Mouse (Mus musculus): ENCODE measurements around the gene 1700109H08Rik. TPM values are rescaled to one million over a fixed set of nuclear protein-coding genes. Genes with fewer than 3 reads are reported as not detected.
A peak's percentile ranks its signal among the peaks of the same experiment; 100 is the strongest.

1700109H08Rik gene
- polyA plus RNA-seq, 1 experiment from 2014 or later: 1.2 TPM

DNA sequence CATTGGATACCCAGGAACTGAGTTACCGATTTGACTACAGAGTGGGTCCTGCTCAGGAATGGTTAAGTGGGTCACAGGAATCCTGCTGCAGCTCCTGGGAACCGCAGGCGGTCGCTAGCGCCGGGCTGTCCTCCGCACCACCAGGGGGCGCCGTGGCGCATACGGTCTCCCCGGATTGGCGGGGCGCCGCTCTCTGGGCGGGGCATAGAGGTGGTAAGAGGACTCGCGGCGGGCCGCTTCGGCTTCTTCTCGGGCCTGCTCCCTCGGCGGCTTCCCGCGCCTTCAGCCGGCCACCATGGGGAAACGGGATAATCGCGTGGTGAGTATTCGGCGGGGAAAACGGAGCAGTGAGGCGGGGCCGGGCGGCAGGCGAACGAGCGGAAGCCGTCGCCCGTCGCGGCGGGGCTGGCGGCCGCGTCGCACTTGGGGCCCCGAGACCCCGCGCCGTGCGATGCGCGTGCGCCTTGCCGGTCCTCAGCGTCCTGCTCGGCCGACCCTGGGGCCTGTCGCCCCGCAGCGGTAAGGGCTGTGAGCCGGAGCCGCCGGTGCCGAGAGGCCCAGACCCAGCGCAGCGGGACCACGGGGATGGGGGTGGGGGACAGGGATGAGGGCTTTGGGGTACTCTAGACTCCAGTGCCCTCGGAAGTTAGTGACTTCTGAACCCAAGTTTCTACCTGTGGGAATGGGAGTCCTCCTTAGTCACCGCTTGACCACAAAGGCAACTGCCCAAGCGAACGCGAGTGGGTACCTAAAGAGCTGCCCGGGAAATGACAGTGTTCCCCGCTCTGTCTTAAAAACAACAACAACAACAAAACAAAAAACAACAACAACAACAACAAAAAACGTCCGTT, 27.5 kb upstream of the 1700109H08Rik start, which contains the start of gene Fam133b:
TSS of gene Fam133b (plus strand) at position 205 of the 851 bp plus-strand sequence.
- H3K4me3 ChIP-seq (ENCODE audit: low read length): peak within 1 kb of the TSS; percentile 98
- H3K27ac ChIP-seq (ENCODE audit: low read length): peak within 1 kb of the TSS; percentile 90
- WGBS: under 1% methylated on average over 74 of the region's 80 CpGs
- peak; percentile 97 for ATAC-seq
- H3K36me3 ChIP-seq (ENCODE audit: control insufficient read depth, insufficient read depth, low read length): peaks cover 4% of the 10 kb centered on the region; the same call in 1 of the 2 replicates
- H3K4me1 ChIP-seq (ENCODE audit: control insufficient read depth, insufficient read depth, low read length): peaks cover 7% of the 10 kb centered on the region
- H3K9ac ChIP-seq (ENCODE audit: low read depth, low read length): peak within 1 kb of the TSS; percentile 96
- no peaks in the 10 kb centered on the region for H3K9me3 ChIP-seq (ENCODE audit: control insufficient read depth, low read length)
- H3K27me3 ChIP-seq (replicated peaks; ENCODE audit: control insufficient read depth, insufficient read depth, low read length): no peaks in the 10 kb centered on the region
- H3K4me2 ChIP-seq (ENCODE audit: low read depth, low read length): peak within 1 kb of the TSS; percentile 62

DNA sequence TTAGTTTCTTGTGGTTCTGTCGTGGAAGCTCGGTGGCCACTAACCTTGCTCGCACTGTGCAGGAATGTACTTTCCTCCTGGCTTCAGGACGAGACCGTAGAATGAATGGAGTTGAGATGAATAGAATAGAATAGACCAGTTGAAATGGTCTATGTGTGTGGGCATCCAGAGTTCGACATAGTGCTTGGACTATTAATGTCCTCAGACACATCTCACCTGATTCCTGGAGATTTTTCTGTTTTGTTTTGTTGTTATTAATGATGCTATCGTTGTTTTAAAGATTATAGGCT, 26.9 kb upstream of the 1700109H08Rik start:
- ATAC-seq: peak; percentile 41; the same call in 1 of the 2 replicates
- Histone ChIP-seq H3K27me3 (replicated peaks; ENCODE audit: control insufficient read depth, insufficient read depth, low read length) (no peaks in the 10 kb centered on the region), H3K9me3 (ENCODE audit: control insufficient read depth, low read length) (no peaks in the 10 kb centered on the region), H3K4me1 (ENCODE audit: control insufficient read depth, insufficient read depth, low read length) (peaks cover 7% of the 10 kb centered on the region), H3K36me3 (ENCODE audit: control insufficient read depth, insufficient read depth, low read length) (peaks cover 4% of the 10 kb centered on the region; the same call in 1 of the 2 replicates), H3K9ac (ENCODE audit: low read depth, low read length) (peak overlapping the region; percentile 96), H3K4me2 (ENCODE audit: low read depth, low read length) (peak overlapping the region; percentile 62), H3K4me3 (ENCODE audit: low read length) (peak overlapping the region; percentile 98), H3K27ac (ENCODE audit: low read length) (no peak overlapping the region)
- 9% methylated on average over 7 of the region's 7 CpGs for WGBS

DNA sequence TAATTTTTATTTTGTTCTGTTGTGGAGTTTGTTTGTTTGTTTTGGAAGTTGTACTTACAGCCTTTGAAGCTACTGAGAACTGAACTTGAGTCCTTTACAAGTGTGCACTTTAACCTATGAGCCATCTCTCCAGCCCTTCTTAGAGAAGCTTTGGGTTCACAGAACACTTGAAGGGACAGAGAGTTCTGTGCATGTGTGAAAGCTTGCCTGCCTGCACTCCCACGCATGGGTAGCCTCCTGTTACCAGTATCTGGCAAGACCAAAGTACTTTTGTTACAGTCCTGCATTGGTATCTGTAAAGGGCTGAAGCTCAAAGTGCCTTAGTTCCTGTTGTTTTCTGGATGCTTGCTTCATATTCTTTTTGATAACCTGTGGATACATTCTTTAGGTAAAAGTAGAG, 25.1 kb upstream of the 1700109H08Rik start:
- Histone ChIP-seq H3K27me3 (replicated peaks; ENCODE audit: control insufficient read depth, insufficient read depth, low read length) (no peaks in the 10 kb centered on the region), H3K36me3 (ENCODE audit: control insufficient read depth, insufficient read depth, low read length) (peaks cover 4% of the 10 kb centered on the region; the same call in 1 of the 2 replicates), H3K9ac (ENCODE audit: low read depth, low read length) (no peak overlapping the region), H3K4me2 (ENCODE audit: low read depth, low read length) (no peak overlapping the region), H3K27ac (ENCODE audit: low read length) (no peak overlapping the region), H3K4me3 (ENCODE audit: low read length) (no peak overlapping the region), H3K9me3 (ENCODE audit: control insufficient read depth, low read length) (no peaks in the 10 kb centered on the region), H3K4me1 (ENCODE audit: control insufficient read depth, insufficient read depth, low read length) (peaks cover 7% of the 10 kb centered on the region)
- no peak for ATAC-seq
- 81% methylated on average over 1 of the region's 1 CpGs for WGBS

DNA sequence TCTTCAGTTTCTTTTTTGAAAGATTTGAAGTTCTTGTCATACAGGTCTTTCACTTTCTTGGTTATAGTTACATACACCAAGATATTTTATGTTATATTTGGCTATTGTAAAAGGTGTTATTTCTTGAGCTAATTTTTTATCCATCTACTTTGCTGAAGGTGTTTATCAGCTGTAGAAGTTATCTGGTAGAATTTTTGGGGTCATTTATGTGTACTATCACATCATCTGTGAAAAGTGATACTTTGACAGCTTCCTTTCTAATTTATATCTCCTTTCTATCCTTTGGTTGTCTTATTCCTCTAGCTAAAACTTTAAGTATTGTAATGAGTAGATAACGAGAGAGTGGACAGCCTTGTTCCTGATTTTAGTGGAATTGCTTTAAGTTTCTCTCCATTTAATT, 19.9 kb upstream of the 1700109H08Rik start:
- no peaks in the 10 kb centered on the region for H3K27me3 ChIP-seq (replicated peaks; ENCODE audit: control insufficient read depth, insufficient read depth, low read length)
- H3K4me1 ChIP-seq (ENCODE audit: control insufficient read depth, insufficient read depth, low read length): no peaks in the 10 kb centered on the region
- WGBS: 98% methylated on average over 1 of the region's 1 CpGs
- H3K36me3 ChIP-seq (ENCODE audit: control insufficient read depth, insufficient read depth, low read length): peaks cover 4% of the 10 kb centered on the region; the same call in 1 of the 2 replicates
- no peaks in the 10 kb centered on the region for H3K9me3 ChIP-seq (ENCODE audit: control insufficient read depth, low read length)
- ATAC-seq: no peak
- no peak overlapping the region for H3K9ac ChIP-seq (ENCODE audit: low read depth, low read length)
- H3K4me2 ChIP-seq (ENCODE audit: low read depth, low read length): no peak overlapping the region
- no peak overlapping the region for H3K4me3 ChIP-seq (ENCODE audit: low read length)
- no peak overlapping the region for H3K27ac ChIP-seq (ENCODE audit: low read length)

DNA sequence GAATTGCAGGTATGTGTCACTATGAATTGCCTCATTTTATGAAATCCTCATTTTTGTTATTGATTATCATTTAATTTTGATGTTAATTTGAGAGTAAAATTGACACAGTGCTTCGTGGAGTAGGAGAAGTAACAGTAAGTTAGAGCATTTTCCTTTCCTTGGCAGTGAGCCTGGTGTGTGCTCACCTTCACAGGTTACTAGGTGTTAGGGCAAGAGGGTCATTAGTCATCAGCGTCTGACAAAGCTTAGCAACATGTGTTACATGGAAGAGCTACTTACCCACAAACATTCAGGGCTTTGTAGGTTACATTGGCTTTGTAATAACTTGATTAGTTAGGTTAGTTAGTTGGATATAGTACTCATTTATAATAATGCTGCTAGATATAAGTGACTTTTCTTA, 17.2 kb upstream of the 1700109H08Rik start:
- H3K4me3 ChIP-seq (ENCODE audit: low read length): no peak overlapping the region
- H3K4me1 ChIP-seq (ENCODE audit: control insufficient read depth, insufficient read depth, low read length): no peaks in the 10 kb centered on the region
- no peak for ATAC-seq
- no peak overlapping the region for H3K4me2 ChIP-seq (ENCODE audit: low read depth, low read length)
- WGBS: 85% methylated on average over 2 of the region's 2 CpGs
- H3K9me3 ChIP-seq (ENCODE audit: control insufficient read depth, low read length): no peaks in the 10 kb centered on the region
- H3K9ac ChIP-seq (ENCODE audit: low read depth, low read length): no peak overlapping the region
- H3K27ac ChIP-seq (ENCODE audit: low read length): no peak overlapping the region
- H3K27me3 ChIP-seq (replicated peaks; ENCODE audit: control insufficient read depth, insufficient read depth, low read length): no peaks in the 10 kb centered on the region
- 0 out of 2 replicates have a peak, but pooled peaks cover 3% of the 10 kb centered on the region for H3K36me3 ChIP-seq (ENCODE audit: control insufficient read depth, insufficient read depth, low read length)

DNA sequence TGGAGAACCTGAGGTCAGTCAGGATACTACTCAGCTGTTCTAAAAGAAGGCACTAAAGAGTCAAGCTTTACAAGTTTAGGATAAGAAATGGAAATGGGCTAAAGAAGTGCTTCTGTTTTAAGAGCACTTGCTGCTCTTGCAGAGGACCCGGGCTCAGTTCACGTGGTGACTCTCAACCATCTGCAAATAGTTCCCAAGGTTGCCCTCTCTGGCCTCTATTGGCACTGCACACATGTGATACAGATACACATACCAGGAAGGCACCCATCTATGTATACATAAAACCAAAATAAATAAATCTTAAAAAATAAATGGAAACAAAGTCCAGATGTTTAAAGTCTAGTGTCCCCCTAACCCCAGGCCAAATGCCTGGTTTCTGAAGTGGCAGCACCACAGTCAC, 3.5 kb downstream of the 1700109H08Rik start:
- no peaks in the 10 kb centered on the region for H3K27me3 ChIP-seq (replicated peaks; ENCODE audit: control insufficient read depth, insufficient read depth, low read length)
- peaks cover 6% of the 10 kb centered on the region; the same call in 1 of the 2 replicates for H3K9me3 ChIP-seq (ENCODE audit: control insufficient read depth, low read length)
- no peak overlapping the region for H3K9ac ChIP-seq (ENCODE audit: low read depth, low read length)
- H3K4me1 ChIP-seq (ENCODE audit: control insufficient read depth, insufficient read depth, low read length): no peaks in the 10 kb centered on the region
- H3K36me3 ChIP-seq (ENCODE audit: control insufficient read depth, insufficient read depth, low read length): peaks cover 46% of the 10 kb centered on the region
- no peak overlapping the region for H3K27ac ChIP-seq (ENCODE audit: low read length)
- ATAC-seq: no peak
- 93% methylated on average over 2 of the region's 2 CpGs for WGBS
- no peak overlapping the region for H3K4me2 ChIP-seq (ENCODE audit: low read depth, low read length)
- no peak overlapping the region for H3K4me3 ChIP-seq (ENCODE audit: low read length)

DNA sequence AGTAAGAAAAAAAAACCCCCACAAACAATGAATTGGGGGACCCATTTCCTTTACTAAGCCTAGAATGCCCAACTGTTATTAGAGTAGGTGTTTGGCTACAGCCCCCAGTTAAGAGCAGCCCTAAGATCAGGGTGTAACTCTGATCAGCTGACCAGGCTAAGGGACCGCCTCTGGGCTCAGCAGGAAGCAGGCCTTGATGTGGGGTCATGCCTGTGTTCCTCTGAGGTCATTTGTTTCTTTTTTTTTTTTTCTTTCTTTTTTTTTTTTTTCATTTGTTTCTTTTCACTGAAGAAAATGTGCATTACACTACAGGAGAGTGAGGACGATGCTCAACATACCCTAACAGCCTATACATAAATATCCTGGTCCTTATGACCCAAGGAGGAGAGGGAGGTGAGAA, 6.6 kb downstream of the 1700109H08Rik start:
- Histone ChIP-seq H3K9me3 (ENCODE audit: control insufficient read depth, low read length) (peaks cover 6% of the 10 kb centered on the region; the same call in 1 of the 2 replicates), H3K4me3 (ENCODE audit: low read length) (no peak overlapping the region), H3K9ac (ENCODE audit: low read depth, low read length) (no peak overlapping the region), H3K4me2 (ENCODE audit: low read depth, low read length) (no peak overlapping the region), H3K27me3 (replicated peaks; ENCODE audit: control insufficient read depth, insufficient read depth, low read length) (no peaks in the 10 kb centered on the region), H3K4me1 (ENCODE audit: control insufficient read depth, insufficient read depth, low read length) (no peaks in the 10 kb centered on the region), H3K27ac (ENCODE audit: low read length) (no peak overlapping the region), H3K36me3 (ENCODE audit: control insufficient read depth, insufficient read depth, low read length) (peaks cover 39% of the 10 kb centered on the region)
- no peak for ATAC-seq
- 98% methylated on average over 2 of the region's 2 CpGs for WGBS

DNA sequence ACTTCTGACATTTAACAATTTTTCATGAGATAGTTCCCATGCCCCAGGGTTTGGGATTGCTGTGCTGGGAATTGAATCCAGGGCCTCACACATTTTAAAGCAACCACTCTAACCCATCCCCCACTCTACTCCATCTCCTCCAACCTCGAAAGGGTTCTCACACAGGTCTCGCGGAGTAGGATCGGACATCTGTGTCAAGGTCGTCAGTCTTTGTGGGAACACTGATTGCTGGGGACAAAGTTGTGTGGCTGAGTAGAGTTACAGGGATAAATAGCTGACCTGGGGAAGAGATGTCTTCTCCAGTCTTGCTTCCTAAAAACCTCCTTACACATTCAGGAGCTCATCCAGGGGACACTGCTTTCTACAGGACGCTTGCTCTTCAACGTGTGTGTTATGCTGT, 7.7 kb downstream of the 1700109H08Rik start:
- H3K36me3 ChIP-seq (ENCODE audit: control insufficient read depth, insufficient read depth, low read length): peaks cover 33% of the 10 kb centered on the region
- 94% methylated on average over 7 of the region's 7 CpGs for WGBS
- H3K4me2 ChIP-seq (ENCODE audit: low read depth, low read length): no peak overlapping the region
- H3K9ac ChIP-seq (ENCODE audit: low read depth, low read length): no peak overlapping the region
- no peak for ATAC-seq
- H3K4me3 ChIP-seq (ENCODE audit: low read length): no peak overlapping the region
- no peaks in the 10 kb centered on the region for H3K27me3 ChIP-seq (replicated peaks; ENCODE audit: control insufficient read depth, insufficient read depth, low read length)
- peaks cover 6% of the 10 kb centered on the region; the same call in 1 of the 2 replicates for H3K9me3 ChIP-seq (ENCODE audit: control insufficient read depth, low read length)
- H3K27ac ChIP-seq (ENCODE audit: low read length): no peak overlapping the region
- H3K4me1 ChIP-seq (ENCODE audit: control insufficient read depth, insufficient read depth, low read length): no peaks in the 10 kb centered on the region

DNA sequence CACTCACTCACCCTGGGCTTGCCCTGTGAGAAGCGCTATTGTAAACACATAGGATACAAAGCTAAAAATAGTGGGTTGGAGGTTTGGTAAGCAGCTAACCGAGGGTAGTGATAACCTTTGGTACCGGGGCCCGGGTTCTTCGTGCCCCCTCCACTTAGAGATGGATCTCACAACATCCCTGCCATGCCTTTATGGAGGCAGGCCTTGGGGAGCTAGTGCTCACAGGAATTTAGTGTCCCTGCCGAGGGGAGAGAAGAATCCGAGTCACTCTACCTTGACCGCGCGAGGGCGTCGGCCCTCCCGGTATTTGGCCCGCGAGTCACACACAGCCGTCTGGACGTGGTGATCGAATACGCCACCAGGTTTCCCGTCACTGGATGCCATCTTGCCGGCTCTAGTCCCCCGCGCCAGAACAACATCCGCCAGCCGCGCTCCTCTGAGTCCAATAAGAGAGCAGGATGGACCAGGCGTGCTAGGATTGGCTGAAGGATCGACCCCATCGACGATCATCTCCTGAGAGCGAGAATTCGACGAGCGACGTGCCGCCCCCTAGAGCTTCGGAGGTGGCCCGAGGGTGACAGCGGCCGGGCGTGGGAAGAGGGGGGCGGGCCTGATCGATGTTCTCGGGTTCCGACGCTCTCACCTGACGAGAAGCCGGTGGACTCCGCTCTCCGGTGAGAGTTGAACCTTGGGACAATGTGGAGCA, 24.5 kb downstream of the 1700109H08Rik start, which contains the start of gene Pex1:
TSS of gene Pex1 (plus strand) at position 374 of the 706 bp plus-strand sequence.
- Histone ChIP-seq H3K4me2 (ENCODE audit: low read depth, low read length) (peak within 1 kb of the TSS; percentile 92), H3K4me1 (ENCODE audit: control insufficient read depth, insufficient read depth, low read length) (peaks cover 12% of the 10 kb centered on the region), H3K9ac (ENCODE audit: low read depth, low read length) (peak within 1 kb of the TSS; percentile 82), H3K4me3 (ENCODE audit: low read length) (peak within 1 kb of the TSS; percentile 68), H3K27me3 (replicated peaks; ENCODE audit: control insufficient read depth, insufficient read depth, low read length) (no peaks in the 10 kb centered on the region), H3K27ac (ENCODE audit: low read length) (peak within 1 kb of the TSS; percentile 67), H3K9me3 (ENCODE audit: control insufficient read depth, low read length) (no peaks in the 10 kb centered on the region), H3K36me3 (ENCODE audit: control insufficient read depth, insufficient read depth, low read length) (no peaks in the 10 kb centered on the region; the same call in 1 of the 2 replicates)
- under 1% methylated on average over 50 of the region's 50 CpGs for whole genome bisulfite sequencing
- peak; percentile 98 for ATAC-seq

All from intestine, embryonic 16.5 days (tissue).